Mouse (Mus musculus) ES-Bruce4 (cell line): ENCODE results near the gene Apoe. TPM values are rescaled to one million over a fixed set of nuclear protein-coding genes. Genes with fewer than 3 reads are reported as not detected.

Source experiments
- H3K27ac ChIP-seq: 2 replicates; pipeline ENCODE4 v1.5.1; 2012; ENCODE audit warnings: low read length, inconsistent platforms; ENCODE audit not compliant: insufficient read depth
- H3K27me3 ChIP-seq: 2 replicates; pipeline ENCODE4 v1.6.1; 2012; ENCODE audit warnings: mild to moderate bottlenecking, low read length, inconsistent platforms; ENCODE audit not compliant: control insufficient read depth, poor library complexity, insufficient read depth, severe bottlenecking
- H3K36me3 ChIP-seq: 2 replicates; pipeline ENCODE4 v1.6.1; 2012; ENCODE audit warnings: inconsistent platforms, mild to moderate bottlenecking, low read length, moderate library complexity; ENCODE audit not compliant: control insufficient read depth, poor library complexity, insufficient read depth, severe bottlenecking
- H3K4me1 ChIP-seq: one replicate; pipeline ENCODE4 v1.8.1; 2011; ENCODE audit warnings: low read length; ENCODE audit not compliant: control insufficient read depth, insufficient read depth
- H3K4me3 ChIP-seq: 2 replicates; pipeline ENCODE4 v1.5.1; 2011; ENCODE audit warnings: low read depth, mild to moderate bottlenecking, low read length
- H3K9ac ChIP-seq: 2 replicates; pipeline ENCODE4 v1.6.1; 2012; ENCODE audit warnings: low read depth, mild to moderate bottlenecking, inconsistent platforms; ENCODE audit not compliant: poor library complexity, severe bottlenecking
- H3K9me3 ChIP-seq: replicated peaks from 2 replicates; pipeline ENCODE4 v1.6.1; 2012; ENCODE audit warnings: mild to moderate bottlenecking, low read length, inconsistent platforms; ENCODE audit not compliant: control insufficient read depth, poor library complexity, insufficient read depth, severe bottlenecking
- CTCF ChIP-seq: IDR thresholded peaks from one replicate; pipeline ENCODE4 v1.8.1; 2011; ENCODE audit warnings: low read depth, low read length
- EP300 ChIP-seq: IDR thresholded peaks from 2 replicates; pipeline ENCODE4 v1.6.1; 2011; ENCODE audit warnings: low read depth, low read length; ENCODE audit not compliant: insufficient read depth
- POLR2A ChIP-seq: IDR thresholded peaks from one replicate; pipeline ENCODE4 v1.8.1; 2011; ENCODE audit warnings: low read length; ENCODE audit not compliant: insufficient read depth
- polyA plus RNA-seq: library from polyadenylated mRNA; stranded (reverse); fragments of >200 nt; gene quantifications from 2 replicates; pipeline ENCODE4 v1.2.4, GENCODE M21; 2011; ENCODE audit warnings: low read depth; ENCODE audit not compliant: missing spikeins, insufficient read depth, insufficient read length

Apoe gene
- polyA plus RNA-seq, 1 experiment = 1,048 TPM

DNA sequence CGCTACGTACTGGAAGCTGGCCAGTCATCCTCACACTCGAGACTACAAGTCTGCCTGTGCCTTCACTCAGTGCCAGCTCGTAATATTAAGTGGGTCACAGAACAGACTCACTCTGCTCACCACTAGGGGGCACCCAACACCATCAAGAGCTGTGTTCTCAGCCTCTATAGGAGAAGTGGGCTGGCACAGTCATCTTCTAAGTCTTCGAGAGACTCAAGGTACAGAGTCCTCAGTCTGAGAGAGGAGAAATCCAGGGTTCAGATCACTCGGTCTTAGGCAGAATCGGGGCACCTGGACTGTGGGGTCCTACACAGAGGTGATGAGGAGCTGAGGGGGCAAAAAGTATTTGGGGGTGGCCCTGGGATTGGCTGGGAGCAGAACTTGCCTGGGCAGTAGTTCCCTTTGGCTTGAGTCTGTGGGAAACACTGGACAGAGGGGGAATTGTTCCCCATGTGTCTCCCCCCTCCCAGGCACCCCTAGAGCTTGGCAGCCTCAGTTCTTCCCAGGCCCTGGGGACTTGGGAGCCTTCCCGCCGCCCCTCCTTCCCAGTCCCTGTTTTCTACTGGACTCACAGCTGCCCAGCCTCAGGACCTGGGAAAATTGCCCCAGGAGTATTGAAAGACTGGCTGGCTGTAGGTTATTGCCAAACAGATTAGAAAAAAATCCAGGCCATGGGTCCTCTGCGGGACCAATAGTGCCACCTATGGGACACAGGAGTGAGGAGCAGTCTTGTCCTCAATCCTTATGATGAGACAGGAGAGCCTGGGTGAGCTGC is 29.9 kb downstream of the Apoe start:
- no peaks in the 10 kb centered on the region for H3K27me3 ChIP-seq
- H3K4me3 ChIP-seq = peak overlapping the region; percentile 22
- H3K4me1 ChIP-seq = no peaks in the 10 kb centered on the region
- TF ChIP-seq CTCF (peak; percentile 91), EP300 (no peak)
- peak overlapping the region; percentile 33 for H3K27ac ChIP-seq
- no peaks in the 10 kb centered on the region for H3K36me3 ChIP-seq
- peak overlapping the region; percentile 60 for H3K9ac ChIP-seq
- no peaks in the 10 kb centered on the region for H3K9me3 ChIP-seq

DNA sequence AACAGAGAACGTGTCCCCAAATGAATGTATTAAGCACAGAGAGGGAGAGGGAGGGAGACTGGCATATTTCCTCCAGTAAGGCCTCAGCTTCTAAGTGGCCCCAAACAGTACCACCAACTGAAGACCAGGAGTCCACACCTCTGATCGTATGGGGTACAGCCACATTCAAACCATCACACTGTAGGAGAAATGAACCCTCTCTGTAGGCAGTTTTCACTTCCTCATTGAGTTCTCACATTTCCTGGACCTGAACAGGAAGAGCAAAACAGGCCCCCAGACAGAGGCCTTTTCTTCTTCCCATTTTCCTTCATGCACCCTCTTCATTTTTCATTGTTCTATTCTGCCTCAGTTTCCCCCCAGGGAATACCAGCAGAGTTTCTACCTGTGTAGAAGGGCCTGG is 31.6 kb downstream of the Apoe start:
- H3K9ac ChIP-seq = no peak overlapping the region
- no peaks in the 10 kb centered on the region for H3K4me1 ChIP-seq
- H3K36me3 ChIP-seq = no peaks in the 10 kb centered on the region
- H3K27ac ChIP-seq = no peak overlapping the region
- H3K4me3 ChIP-seq = no peak overlapping the region
- no peaks in the 10 kb centered on the region for H3K27me3 ChIP-seq
- no peaks in the 10 kb centered on the region for H3K9me3 ChIP-seq
- TF ChIP-seq EP300 (no peak), CTCF (no peak), POLR2A (no peak)

DNA sequence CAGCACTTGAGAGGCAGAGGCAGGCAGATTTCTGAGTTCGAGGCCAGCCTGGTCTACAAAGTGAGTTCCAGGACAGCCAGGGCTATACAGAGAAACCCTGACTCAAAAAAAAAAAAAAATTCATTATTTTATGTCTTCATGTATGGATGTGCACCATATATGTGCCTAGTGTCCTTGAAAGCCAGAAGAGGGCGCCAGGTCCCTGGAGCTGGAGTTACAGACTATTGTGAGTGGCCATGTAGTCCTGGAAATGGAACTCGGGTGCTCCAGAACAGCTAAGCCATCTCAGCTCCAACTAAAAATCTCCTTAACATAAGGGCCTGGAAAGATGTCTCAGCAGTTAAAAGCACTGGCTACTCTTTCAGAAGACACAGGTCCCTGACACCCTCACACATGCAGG is 32.2 kb downstream of the Apoe start:
- Histone ChIP-seq H3K36me3 (peaks cover 3% of the 10 kb centered on the region; the same call in 1 of the 2 replicates), H3K9ac (no peak overlapping the region), H3K4me1 (no peaks in the 10 kb centered on the region), H3K9me3 (no peaks in the 10 kb centered on the region), H3K27me3 (no peaks in the 10 kb centered on the region), H3K4me3 (no peak overlapping the region), H3K27ac (no peak overlapping the region)
- peak; percentile 47 for TF ChIP-seq CTCF
- no peak for TF ChIP-seq EP300

DNA sequence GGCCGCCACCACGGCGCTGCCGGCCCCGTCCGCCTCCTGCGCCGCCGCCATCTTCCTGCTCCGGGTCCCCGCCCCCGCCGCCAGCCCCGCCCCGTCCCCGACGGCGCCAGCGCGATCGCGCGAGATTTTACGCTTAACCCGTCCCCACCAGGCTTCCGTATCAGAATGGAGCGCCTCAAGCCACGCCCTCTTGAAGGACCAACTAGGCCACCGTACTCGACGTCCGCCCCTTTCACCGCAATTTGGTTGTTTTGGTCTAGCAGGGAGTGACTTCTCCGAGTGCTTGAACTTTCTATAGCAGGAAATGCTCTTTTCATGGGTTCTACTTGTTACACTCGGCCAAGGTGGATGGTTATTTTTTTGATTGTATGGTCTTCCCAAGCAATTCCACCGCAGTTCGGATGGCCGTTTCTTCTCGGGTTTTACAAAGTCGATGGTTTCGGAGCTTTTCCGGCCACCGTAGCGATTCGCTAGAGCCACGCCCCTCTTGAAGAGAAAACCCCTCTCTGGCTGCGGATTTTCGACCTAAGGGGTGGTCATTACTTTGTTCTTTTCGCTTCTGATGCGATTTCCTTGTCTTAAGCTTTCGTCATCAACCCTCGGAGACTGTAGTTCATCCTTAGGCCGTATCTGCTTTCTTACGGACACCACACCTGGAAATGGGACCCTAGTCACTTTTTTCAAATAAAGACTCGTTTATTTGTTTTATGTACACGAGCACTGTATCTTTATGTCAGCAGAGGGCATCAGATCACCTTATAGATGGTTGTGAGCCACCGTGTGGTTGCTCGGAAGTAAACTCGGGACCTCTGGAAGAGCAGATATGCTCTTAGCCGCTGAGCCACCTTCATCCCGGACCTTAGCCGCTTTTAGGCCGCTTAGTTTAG is 33.8 kb downstream of the Apoe start, which contains the start of gene Clptm1:
Gene Clptm1, minus strand, starts transcription at position 79 of the 887 bp plus-strand sequence.
- Histone ChIP-seq H3K36me3 (peaks cover 6% of the 10 kb centered on the region), H3K9ac (peak within 1 kb of the TSS; percentile 99), H3K4me3 (peak within 1 kb of the TSS; percentile 99), H3K9me3 (no peaks in the 10 kb centered on the region), H3K27me3 (no peaks in the 10 kb centered on the region), H3K27ac (peak within 1 kb of the TSS; percentile 95), H3K4me1 (no peaks in the 10 kb centered on the region)
- TF ChIP-seq POLR2A (no peak), EP300 (no peak; the same call in 1 of the 2 replicates), CTCF (peak; percentile 43)

DNA sequence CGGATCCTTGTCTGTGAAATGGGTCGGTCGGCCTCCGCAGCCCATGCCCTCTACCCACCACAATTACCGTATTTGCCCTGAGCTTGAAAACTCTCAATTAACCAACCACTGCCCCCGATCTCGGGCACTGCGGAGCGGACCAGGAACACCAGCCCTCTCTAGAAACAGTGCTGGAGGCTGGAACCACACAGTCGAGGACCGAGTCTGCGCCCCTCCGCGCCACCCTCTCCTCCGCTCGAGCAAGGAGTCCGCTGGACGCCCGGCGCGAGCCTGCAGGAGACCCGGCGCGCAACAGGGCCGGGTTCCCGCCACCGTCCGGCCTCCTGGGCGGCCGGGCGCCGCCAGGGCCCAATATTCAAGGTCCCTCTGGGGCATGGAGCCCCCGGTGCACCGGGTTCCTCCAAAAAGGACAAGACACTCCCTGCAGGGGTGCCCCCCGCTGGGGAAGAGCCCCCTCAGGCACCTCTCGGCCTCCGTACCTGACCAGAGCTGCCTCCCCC is 34.5 kb downstream of the Apoe start:
- H3K27ac ChIP-seq = no peak overlapping the region
- H3K4me1 ChIP-seq = no peaks in the 10 kb centered on the region
- peak overlapping the region; percentile 99 for H3K9ac ChIP-seq
- peak overlapping the region; percentile 99 for H3K4me3 ChIP-seq
- H3K36me3 ChIP-seq = peaks cover 9% of the 10 kb centered on the region
- H3K9me3 ChIP-seq = no peaks in the 10 kb centered on the region
- no peaks in the 10 kb centered on the region for H3K27me3 ChIP-seq
- TF ChIP-seq EP300 (no peak), CTCF (no peak), POLR2A (no peak)

DNA sequence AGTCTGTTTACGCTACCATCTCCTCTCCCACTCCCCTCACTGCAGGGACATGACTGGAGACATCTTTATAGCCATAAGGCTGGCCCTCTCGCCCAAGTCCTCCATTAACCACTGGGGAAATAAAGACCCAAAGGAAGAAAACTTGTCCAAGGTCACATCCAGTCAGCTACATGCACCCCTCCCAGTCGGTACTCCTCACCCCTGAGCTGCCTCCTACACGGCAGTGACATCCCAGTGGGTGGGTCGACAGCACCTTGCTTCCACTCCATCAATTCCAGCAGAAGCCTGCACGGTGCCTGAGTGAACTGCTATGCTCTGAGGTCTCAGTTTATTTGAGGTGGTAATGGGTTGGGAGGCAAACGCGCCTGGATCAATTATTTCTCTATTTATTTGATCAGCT is 35.0 kb downstream of the Apoe start:
- Histone ChIP-seq H3K4me1 (no peaks in the 10 kb centered on the region), H3K27ac (no peak overlapping the region), H3K27me3 (no peaks in the 10 kb centered on the region), H3K36me3 (peaks cover 9% of the 10 kb centered on the region), H3K9me3 (no peaks in the 10 kb centered on the region), H3K9ac (peak overlapping the region; percentile 99), H3K4me3 (peak overlapping the region; percentile 99)
- no peak for TF ChIP-seq POLR2A
- TF ChIP-seq EP300 = no peak
- no peak for TF ChIP-seq CTCF
